Mouse (Mus musculus) stomach, adult 2 months (tissue): ENCODE results near the gene Cdiptos. TPM values are rescaled to one million over a fixed set of nuclear protein-coding genes. Genes with fewer than 3 reads are reported as not detected.

Experiments used
- polyA plus RNA-seq: library from polyadenylated mRNA; depleted of rRNA; stranded (reverse); fragments of >200 nt; gene quantifications from 2 replicates; pipeline ENCODE4 v1.2.3, GENCODE M21; 2012; rRNA removed

Cdiptos gene
- polyA plus RNA-seq: 0.08 TPM in 1 of 2 replicates, not detected in the other

GRCm38 (mm10) chr7:126975950-126976866 lies at the start of gene Cdiptos:
Gene Cdiptos, minus strand, starts transcription at chr7:126976098.

GRCm38 (mm10) chr7:127020901-127021562 lies 45.1 kb upstream of the Cdiptos start, which contains the start of the genes Gm42742 and Prrt2:
Gene Gm42742, minus strand, starts transcription at chr7:127021097.
Gene Prrt2, minus strand, starts transcription at chr7:127021211.

GRCm38 (mm10) chr7:127016971-127017949 lies 41.4 kb upstream of the Cdiptos start, which contains the start of gene Pagr1a:
Gene Pagr1a, minus strand, starts transcription at chr7:127017352.

GRCm38 (mm10) chr7:127016481-127016485 lies 40.4 kb upstream of the Cdiptos start, which contains the start of gene Pagr1b:
Gene Pagr1b, minus strand, starts transcription at chr7:127016484.

GRCm38 (mm10) chr7:127014320-127014719 lies 38.4 kb upstream of the Cdiptos start, which contains the start of gene Mvp:
Gene Mvp, minus strand, starts transcription at chr7:127014621.

GRCm38 (mm10) chr7:126975893-126975949 lies 177 bp downstream of the Cdiptos start, which contains the start of gene Cdipt:
Gene Cdipt, plus strand, starts transcription at chr7:126975914.

GRCm38 (mm10) chr7:126949793-126950646 lies 25.9 kb downstream of the Cdiptos start, which contains the start of gene Sez6l2:
Gene Sez6l2, plus strand, starts transcription at chr7:126950563.

GRCm38 (mm10) chr7:126949403-126949792 lies 26.5 kb downstream of the Cdiptos start, which contains the start of gene Asphd1:
Gene Asphd1, minus strand, starts transcription at chr7:126949582.

GRCm38 (mm10) chr7:126928384-126929037 lies 47.4 kb downstream of the Cdiptos start, which contains the start of gene Kctd13:
Gene Kctd13, plus strand, starts transcription at chr7:126928879.

GRCm38 (mm10) chr7:126922624-126923060 lies 53.3 kb downstream of the Cdiptos start, which contains the start of gene Tmem219:
Gene Tmem219, minus strand, starts transcription at chr7:126922917.

Other genes with a start within 250 kb of the Cdiptos start
- gene Mapk3, start 216.5 kb downstream of the Cdiptos start, polyA plus RNA-seq: 242 and 263 TPM in 2 replicates
- 12.6 and 14.1 TPM in 2 replicates for gene Gdpd3, start 209.8 kb downstream of the Cdiptos start, polyA plus RNA-seq
- 169 and 334 TPM in 2 replicates for gene Ypel3, start 199.1 kb downstream of the Cdiptos start, polyA plus RNA-seq
- 2.0 and 2.5 TPM in 2 replicates for gene Tbx6, start 194.6 kb downstream of the Cdiptos start, polyA plus RNA-seq
- gene Ppp4c, start 183.6 kb downstream of the Cdiptos start, polyA plus RNA-seq: 74.8 and 85.0 TPM in 2 replicates
- gene Fam57b, start 178.4 kb downstream of the Cdiptos start, polyA plus RNA-seq: 3.8 and 6.7 TPM in 2 replicates
- gene 4930451I11Rik, start 144.5 kb downstream of the Cdiptos start, polyA plus RNA-seq: not detected in 2 replicates
- gene Doc2a, start 128.7 kb downstream of the Cdiptos start, polyA plus RNA-seq: 0.08 TPM in 1 of 2 replicates, not detected in the other
- 2.2 and 2.3 TPM in 2 replicates for gene Hirip3, start 114.1 kb downstream of the Cdiptos start, polyA plus RNA-seq
- gene Ino80e, start 113.7 kb downstream of the Cdiptos start, polyA plus RNA-seq: 26.9 and 34.5 TPM in 2 replicates
- 47.4 and 49.6 TPM in 2 replicates for gene Taok2, start 91.4 kb downstream of the Cdiptos start, polyA plus RNA-seq
- gene Tmem219, start 53.2 kb downstream of the Cdiptos start, polyA plus RNA-seq: 97.1 and 106 TPM in 2 replicates
- 7.3 and 9.2 TPM in 2 replicates for gene Kctd13, start 47.2 kb downstream of the Cdiptos start, polyA plus RNA-seq
- 0.21 and 0.94 TPM in 2 replicates for gene Asphd1, start 26.5 kb downstream of the Cdiptos start, polyA plus RNA-seq
- gene Sez6l2, start 25.5 kb downstream of the Cdiptos start, polyA plus RNA-seq: 1.9 and 2.3 TPM in 2 replicates
- 150 and 159 TPM in 2 replicates for gene Cdipt, start 184 bp downstream of the Cdiptos start, polyA plus RNA-seq
- 67.5 and 90.5 TPM in 2 replicates for gene Mvp, start 38.5 kb upstream of the Cdiptos start, polyA plus RNA-seq
- gene Pagr1b, start 40.4 kb upstream of the Cdiptos start, polyA plus RNA-seq: 0.94 TPM in 1 of 2 replicates, not detected in the other
- 8.5 TPM in 1 of 2 replicates, not detected in the other for gene Pagr1a, start 41.3 kb upstream of the Cdiptos start, polyA plus RNA-seq
- 1.6 and 8.9 TPM in 2 replicates for gene Gm42742, start 45.0 kb upstream of the Cdiptos start, polyA plus RNA-seq
- 2.3 and 4.8 TPM in 2 replicates for gene Prrt2, start 45.1 kb upstream of the Cdiptos start, polyA plus RNA-seq
- gene Maz, start 50.9 kb upstream of the Cdiptos start, polyA plus RNA-seq: 76.8 and 314 TPM in 2 replicates
- gene Kif22, start 66.4 kb upstream of the Cdiptos start, polyA plus RNA-seq: 1.9 and 2.3 TPM in 2 replicates
- gene Zg16, start 111.2 kb upstream of the Cdiptos start, polyA plus RNA-seq: 23.7 and 38.0 TPM in 2 replicates
- 13.6 and 14.9 TPM in 2 replicates for gene AI467606, start 115.3 kb upstream of the Cdiptos start, polyA plus RNA-seq
- gene Qprt, start 146.1 kb upstream of the Cdiptos start, polyA plus RNA-seq: 0.27 and 0.47 TPM in 2 replicates
- 0.67 and 0.77 TPM in 2 replicates for gene Spn, start 161.7 kb upstream of the Cdiptos start, polyA plus RNA-seq
- 5.5 and 6.6 TPM in 2 replicates for gene Cd2bp2, start 220.0 kb upstream of the Cdiptos start, polyA plus RNA-seq
- gene Tbc1d10b, start 232.4 kb upstream of the Cdiptos start, polyA plus RNA-seq: 20.0 and 23.0 TPM in 2 replicates
- 11.3 and 23.7 TPM in 2 replicates for gene Mylpf, start 232.8 kb upstream of the Cdiptos start, polyA plus RNA-seq